Mouse (Mus musculus) midbrain, postnatal 0 days (tissue): ENCODE results near the gene Bcar3. TPM values are rescaled to one million over a fixed set of nuclear protein-coding genes. Genes with fewer than 3 reads are reported as not detected.

Experiments
- ATAC-seq: fragments of 200-750 bp; cut with Nextera tagmentation; 2 replicates; pipeline ENCODE4 v1.8.0; 2017; ENCODE audit warnings: moderate number of reproducible peaks, mild to moderate bottlenecking, moderate TSS enrichment, moderate library complexity; ENCODE audit not compliant: low FRiP score
- DNase-seq: peaks from one replicate; pipeline ENCODE4 v3.0.0-alpha.2; 2015; ENCODE audit warnings: low spot score
- H3K27ac ChIP-seq: fragments of 300-500 bp; sonication (generic); 2 replicates; pipeline ENCODE4 v1.5.1; 2014; ENCODE audit warnings: low read depth, mild to moderate bottlenecking, low read length, mixed read lengths
- H3K27me3 ChIP-seq: fragments of 300-500 bp; sonication (generic); 2 replicates; pipeline ENCODE4 v1.6.1; 2014; ENCODE audit warnings: low read length, control low read depth, mixed read lengths; ENCODE audit not compliant: insufficient read depth
- H3K36me3 ChIP-seq: fragments of 300-500 bp; sonication (generic); 2 replicates; pipeline ENCODE4 v1.6.1; 2014; ENCODE audit warnings: low read length, control low read depth, mixed read lengths; ENCODE audit not compliant: insufficient read depth
- H3K4me1 ChIP-seq: fragments of 300-500 bp; sonication (generic); 2 replicates; pipeline ENCODE4 v1.6.1; 2014; ENCODE audit warnings: mild to moderate bottlenecking, control low read depth, antibody characterized with exemption, low read length, mixed read lengths; ENCODE audit not compliant: insufficient read depth
- H3K4me2 ChIP-seq: fragments of 300-500 bp; sonication (generic); 2 replicates; pipeline ENCODE4 v1.6.1; 2014; ENCODE audit warnings: low read depth, mild to moderate bottlenecking, low read length, mixed read lengths; ENCODE audit not compliant: poor library complexity, severe bottlenecking
- H3K4me3 ChIP-seq: fragments of 300-500 bp; sonication (generic); 2 replicates; pipeline ENCODE4 v1.5.1; 2014; ENCODE audit warnings: low read depth, mild to moderate bottlenecking, low read length, moderate library complexity
- H3K9ac ChIP-seq: fragments of 300-500 bp; sonication (generic); replicated peaks from 2 replicates; pipeline ENCODE4 v1.6.1; 2014; ENCODE audit warnings: mild to moderate bottlenecking, low read length, moderate library complexity, mixed read lengths; ENCODE audit not compliant: poor library complexity, severe bottlenecking
- H3K9me3 ChIP-seq: fragments of 300-500 bp; sonication (generic); 2 replicates; pipeline ENCODE4 v1.6.1; 2016; ENCODE audit warnings: low read length, control low read depth
- CTCF ChIP-seq: IDR thresholded peaks from 2 replicates; pipeline ENCODE4 v1.5.1; 2016; ENCODE audit warnings: antibody characterized with exemption, mild to moderate bottlenecking
- WGBS: fragments of 180-500 bp; shearing (Covaris S2); extraction: QIAGEN DNeasy Blood & Tissue Kit; methylation state at CpG from one replicate; pipeline ENCODE4 v1.1.7; 2014; 5-methylcytosine and 5-hydroxymethylcytosine counted together
- polyA plus RNA-seq: library from polyadenylated mRNA; unstranded; fragments of >200 nt; fragmentation: Nextera tagmentation; extraction: Ambion mirVana; gene quantifications from 2 replicates; pipeline ENCODE4 v1.2.1, GENCODE M21; 2015
- total RNA-seq: library from RNA; depleted of rRNA; stranded (reverse); fragments of >200 nt; gene quantifications from 2 replicates; pipeline ENCODE4 v1.2.3, GENCODE M21; 2014

Gene Bcar3
- total and polyA plus RNA-seq, 2 experiments from 2014 or later: 6.0 to 27.2 TPM

GRCm38 (mm10) chr3:122518231-122518736, 224.3 kb downstream of the Bcar3 start:
- Histone ChIP-seq H3K4me1 (peaks cover 19% of the 10 kb centered on the region), H3K4me3 (no peak overlapping the region), H3K27me3 (no peaks in the 10 kb centered on the region), H3K4me2 (no peak overlapping the region), H3K9ac (no peak overlapping the region), H3K36me3 (no peaks in the 10 kb centered on the region), H3K9me3 (no peaks in the 10 kb centered on the region), H3K27ac (peak overlapping the region; percentile 6)
- ATAC-seq: peak; percentile 55
- peak; percentile 76 for DNase-seq
- no peak for TF ChIP-seq CTCF
- WGBS: 35% methylated on average over 9 of the region's 9 CpGs

- DNase-seq: peak; percentile 44
- H3K27ac ChIP-seq: peak overlapping the region; percentile 4; the same call in 1 of the 2 replicates
Measured at GRCm38 (mm10) chr3:122519082-122519481, 225.1 kb downstream of the Bcar3 start.

GRCm38 (mm10) chr3:122520365-122520764, 226.4 kb downstream of the Bcar3 start:
- Histone ChIP-seq H3K4me1 (peaks cover 19% of the 10 kb centered on the region), H3K4me2 (no peak overlapping the region), H3K27me3 (no peaks in the 10 kb centered on the region), H3K36me3 (no peaks in the 10 kb centered on the region), H3K27ac (no peak overlapping the region), H3K9ac (no peak overlapping the region), H3K9me3 (no peaks in the 10 kb centered on the region), H3K4me3 (no peak overlapping the region)
- 81% methylated on average over 3 of the region's 3 CpGs for WGBS
- TF ChIP-seq CTCF: no peak
- ATAC-seq (no peak), DNase-seq (no peak)

More at GRCm38 (mm10) chr3:122519082-122519481, 225.1 kb downstream of the Bcar3 start:
- no peak overlapping the region for H3K4me3 ChIP-seq
- ATAC-seq: 0 out of 2 replicates have a peak, but pooled peaks have one; percentile 61
- no peaks in the 10 kb centered on the region for H3K36me3 ChIP-seq
- no peaks in the 10 kb centered on the region for H3K9me3 ChIP-seq
- 48% methylated on average over 13 of the region's 13 CpGs for WGBS
- H3K27me3 ChIP-seq: no peaks in the 10 kb centered on the region
- H3K4me1 ChIP-seq: peaks cover 19% of the 10 kb centered on the region
- peak overlapping the region; percentile 30; the same call in 1 of the 2 replicates for H3K4me2 ChIP-seq
- H3K9ac ChIP-seq: 0 out of 2 replicates have a peak overlapping the region, but pooled peaks have one; percentile 8
- TF ChIP-seq CTCF: no peak

GRCm38 (mm10) chr3:122520875-122521274, 226.9 kb downstream of the Bcar3 start:
- no peak overlapping the region for H3K9ac ChIP-seq
- H3K4me2 ChIP-seq: no peak overlapping the region
- H3K9me3 ChIP-seq: no peaks in the 10 kb centered on the region
- H3K27me3 ChIP-seq: no peaks in the 10 kb centered on the region
- H3K4me1 ChIP-seq: peaks cover 19% of the 10 kb centered on the region
- no peak overlapping the region for H3K4me3 ChIP-seq
- H3K36me3 ChIP-seq: no peaks in the 10 kb centered on the region
- DNase-seq: no peak
- 93% methylated on average over 4 of the region's 4 CpGs for WGBS
- no peak overlapping the region for H3K27ac ChIP-seq
- ATAC-seq: no peak
- TF ChIP-seq CTCF: no peak

GRCm38 (mm10) chr3:122521294-122521693, 227.4 kb downstream of the Bcar3 start:
- DNase-seq (no peak), ATAC-seq (no peak)
- Histone ChIP-seq H3K36me3 (no peaks in the 10 kb centered on the region), H3K9me3 (no peaks in the 10 kb centered on the region), H3K27ac (no peak overlapping the region), H3K4me3 (no peak overlapping the region), H3K4me1 (peaks cover 19% of the 10 kb centered on the region), H3K9ac (no peak overlapping the region), H3K27me3 (no peaks in the 10 kb centered on the region), H3K4me2 (no peak overlapping the region)
- TF ChIP-seq CTCF: no peak
- 58% methylated on average over 1 of the region's 1 CpGs for WGBS

GRCm38 (mm10) chr3:122528477-122528876, 234.5 kb downstream of the Bcar3 start:
- no peak overlapping the region for H3K4me3 ChIP-seq
- H3K27ac ChIP-seq: no peak overlapping the region
- H3K27me3 ChIP-seq: no peaks in the 10 kb centered on the region
- no peak for ATAC-seq
- DNase-seq: no peak
- no peak for TF ChIP-seq CTCF
- H3K4me1 ChIP-seq: no peaks in the 10 kb centered on the region
- no peak overlapping the region for H3K9ac ChIP-seq
- no peaks in the 10 kb centered on the region for H3K9me3 ChIP-seq
- H3K36me3 ChIP-seq: no peaks in the 10 kb centered on the region
- 90% methylated on average over 3 of the region's 3 CpGs for WGBS
- H3K4me2 ChIP-seq: no peak overlapping the region
